Mouse (Mus musculus) macrophage (primary cell): ENCODE measurements around the gene Spo11. TPM values are rescaled to one million over a fixed set of nuclear protein-coding genes. Genes with fewer than 3 reads are reported as not detected.

Experiments used
- H3K27ac ChIP-seq: fragments of 350-480 bp; formaldehyde crosslinking; 2 replicates; pipeline ENCODE4 v1.9.0; 2021
- H3K36me3 ChIP-seq: fragments of 350-480 bp; formaldehyde crosslinking; 2 replicates; pipeline ENCODE4 v1.9.0; 2021; ENCODE audit errors: inconsistent target
- H3K4me3 ChIP-seq: fragments of 350-480 bp; formaldehyde crosslinking; 2 replicates; pipeline ENCODE4 v1.9.0; 2021; ENCODE audit errors: inconsistent target
- H3K79me2 ChIP-seq: fragments of 350-480 bp; formaldehyde crosslinking; 2 replicates; pipeline ENCODE4 v1.9.0; 2021; ENCODE audit errors: inconsistent target
- WGBS: methylation state at CpG from one replicate; pipeline ENCODE4 v1.1.7; 2026; ENCODE audit warnings: inconsistent platforms; ENCODE audit not compliant: missing documents; 5-methylcytosine and 5-hydroxymethylcytosine counted together
- polyA plus RNA-seq: library from polyadenylated mRNA; stranded (reverse); fragments of 250-400 nt; gene quantifications from 3 replicates; pipeline ENCODE4 v1.2.4, GENCODE M21; 2018; ENCODE audit warnings: inconsistent platforms

Spo11 gene
- polyA plus RNA-seq, 1 experiment from 2014 or later: not detected

DNA sequence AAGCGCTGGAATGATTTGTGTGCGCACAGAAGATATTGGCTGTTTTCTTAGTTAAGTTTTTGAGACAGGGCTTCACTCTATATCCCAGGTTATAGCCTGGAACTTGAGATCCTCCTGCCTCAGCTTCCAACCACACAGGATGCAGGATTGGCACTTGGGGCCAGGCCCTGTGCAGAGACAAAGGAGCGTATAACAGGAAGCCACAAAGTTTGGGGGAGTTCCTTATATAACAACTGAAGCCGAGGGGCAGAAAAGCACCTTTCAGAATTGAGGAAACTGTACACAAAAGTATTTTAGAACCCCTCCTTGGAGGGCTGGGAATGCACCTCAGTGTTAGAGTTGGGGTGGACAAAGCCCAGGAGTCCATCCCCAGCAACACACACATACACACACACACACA lies 61.5 kb downstream of the Spo11 start:
- no peaks in the 10 kb centered on the region for H3K79me2 ChIP-seq
- 66% methylated on average over 4 of the region's 4 CpGs for WGBS
- no peak overlapping the region for H3K27ac ChIP-seq
- no peak overlapping the region for H3K4me3 ChIP-seq
- peaks cover under 1% of the 10 kb centered on the region; the same call in 1 of the 2 replicates for H3K36me3 ChIP-seq

GRCm38 (mm10) chr2:173040803-173041202 lies 63.3 kb downstream of the Spo11 start:
- no peaks in the 10 kb centered on the region for H3K79me2 ChIP-seq
- H3K4me3 ChIP-seq: no peak overlapping the region
- WGBS: 58% methylated on average over 3 of the region's 3 CpGs
- no peak overlapping the region for H3K27ac ChIP-seq
- H3K36me3 ChIP-seq: no peaks in the 10 kb centered on the region

DNA sequence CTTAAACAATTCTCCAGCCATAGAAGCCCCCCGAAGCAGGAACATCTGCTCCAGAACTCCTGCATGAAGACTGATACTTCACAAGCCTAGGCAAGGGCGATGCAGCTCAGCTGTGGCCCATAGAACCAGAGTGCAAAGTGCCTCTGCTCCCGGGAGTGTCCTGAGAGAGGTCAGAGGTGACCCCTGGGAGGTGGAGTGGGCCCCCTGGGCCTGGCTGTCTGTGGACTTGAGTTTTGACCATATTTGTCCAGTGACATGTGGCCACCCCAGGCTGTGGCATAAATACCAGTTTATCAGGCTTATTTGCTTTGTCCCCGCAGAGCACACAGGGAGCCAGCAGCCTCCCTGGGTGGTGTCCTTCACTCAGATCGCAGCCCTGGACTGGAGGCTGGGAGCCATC lies 63.7 kb downstream of the Spo11 start:
- Histone ChIP-seq H3K79me2 (no peaks in the 10 kb centered on the region), H3K4me3 (no peak overlapping the region), H3K27ac (no peak overlapping the region), H3K36me3 (no peaks in the 10 kb centered on the region)
- 93% methylated on average over 5 of the region's 5 CpGs for WGBS

- H3K4me3 ChIP-seq: no peak overlapping the region
- no peaks in the 10 kb centered on the region for H3K79me2 ChIP-seq
- 92% methylated on average over 1 of the region's 1 CpGs for WGBS
- no peak overlapping the region for H3K27ac ChIP-seq
- H3K36me3 ChIP-seq: no peaks in the 10 kb centered on the region
Observed at GRCm38 (mm10) chr2:173041893-173042292, 64.4 kb downstream of the Spo11 start.

DNA sequence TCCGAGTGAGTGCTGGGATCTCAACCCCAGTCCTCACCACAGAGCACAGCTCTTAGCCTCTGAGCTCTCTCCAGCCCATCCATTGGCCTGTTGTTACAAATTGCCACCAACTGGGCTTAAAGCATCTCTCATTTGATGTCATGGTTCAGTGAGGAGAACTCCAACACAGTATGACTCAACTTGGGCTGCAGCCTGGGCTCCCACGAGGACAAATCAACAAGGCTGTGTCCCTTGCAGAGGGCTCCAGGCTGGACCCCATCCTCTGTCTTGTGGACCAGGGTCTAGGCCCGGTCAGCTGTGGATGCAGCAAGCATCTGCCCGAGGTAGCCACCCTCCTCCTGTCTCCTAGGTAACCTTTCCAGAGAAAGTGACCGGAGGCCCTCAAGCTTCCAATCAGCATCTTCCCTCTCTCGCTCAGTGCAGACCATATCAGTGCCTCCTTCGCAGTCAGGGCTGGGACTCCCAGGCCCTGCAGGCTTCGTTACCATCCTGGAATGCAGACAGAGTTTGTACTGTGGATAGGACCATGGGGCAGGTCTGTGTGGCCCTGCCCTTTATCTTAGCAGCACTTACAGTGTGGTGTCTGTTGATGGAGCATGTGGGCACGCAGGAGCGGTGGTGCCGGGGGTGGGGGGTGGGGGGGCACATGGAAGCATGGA lies 65.1 kb downstream of the Spo11 start:
- H3K36me3 ChIP-seq: no peaks in the 10 kb centered on the region
- WGBS: 93% methylated on average over 11 of the region's 11 CpGs
- no peak overlapping the region for H3K27ac ChIP-seq
- H3K79me2 ChIP-seq: no peaks in the 10 kb centered on the region
- H3K4me3 ChIP-seq: no peak overlapping the region

Other genes starting within 250 kb of the Spo11 start
- 0.04 TPM in 1 of 3 replicates, not detected in the others for gene Bmp7, start 37.4 kb upstream of the Spo11 start, polyA plus RNA-seq
- gene Rae1, start 22.4 kb downstream of the Spo11 start, polyA plus RNA-seq: 27.7 to 41.7 TPM (median 35.9 TPM) in 3 replicates
- 9.6 to 14.5 TPM (median 12.6 TPM) in 3 replicates for gene Rbm38, start 42.8 kb downstream of the Spo11 start, polyA plus RNA-seq
- gene Ctcfl, start 141.8 kb downstream of the Spo11 start, polyA plus RNA-seq: not detected in 3 replicates
- gene Pck1, start 175.3 kb downstream of the Spo11 start, polyA plus RNA-seq: not detected in 3 replicates
- gene Zbp1, start 241.2 kb downstream of the Spo11 start, polyA plus RNA-seq: 88.4 to 217 TPM (median 90.0 TPM) in 3 replicates